Mouse (Mus musculus) heart, adult 2 months (tissue): Measurements from ENCODE around the gene Lhfpl2. TPM values are rescaled to one million over a fixed set of nuclear protein-coding genes. Genes with fewer than 3 reads are reported as not detected.

Experiments used
- DNase-seq, 2 experiments: peaks; one replicate each; pipeline ENCODE4 v3.0.0; 2021
- H3K27ac ChIP-seq: fragments of 200-600 bp; 2 replicates; pipeline ENCODE4 v1.8.1; 2022
- H3K27me3 ChIP-seq: fragments of 200-500 bp; 2 replicates; pipeline ENCODE4 v1.6.1; 2012; ENCODE audit warnings: mild to moderate bottlenecking, low read length, inconsistent platforms, mixed read lengths; ENCODE audit not compliant: control insufficient read depth, insufficient read depth
- H3K36me3 ChIP-seq: fragments of 200-500 bp; 2 replicates; pipeline ENCODE4 v1.6.1; 2012; ENCODE audit warnings: low read length, inconsistent platforms; ENCODE audit not compliant: control insufficient read depth, insufficient read depth
- H3K4me1 ChIP-seq: fragments of 200-500 bp; 2 replicates; pipeline ENCODE4 v1.6.1; 2011; ENCODE audit warnings: low read length; ENCODE audit not compliant: control insufficient read depth, insufficient read depth
- H3K4me3 ChIP-seq: fragments of 200-600 bp; 2 replicates; pipeline ENCODE4 v1.8.1; 2022
- H3K79me2 ChIP-seq: fragments of 200-500 bp; replicated peaks from 2 replicates; pipeline ENCODE4 v1.6.1; 2012; ENCODE audit warnings: mild to moderate bottlenecking, inconsistent platforms, low read length, moderate library complexity, mixed read lengths; ENCODE audit not compliant: control insufficient read depth, insufficient read depth
- H3K9ac ChIP-seq: fragments of 200-500 bp; 2 replicates; pipeline ENCODE4 v1.6.1; 2012; ENCODE audit warnings: low read depth, mild to moderate bottlenecking, control low read depth, inconsistent platforms, low read length, mixed read lengths
- CTCF ChIP-seq: fragments of 200-600 bp; IDR thresholded peaks from 2 replicates; pipeline ENCODE4 v1.8.1; 2022; ENCODE audit warnings: antibody characterized with exemption, mild to moderate bottlenecking, moderate library complexity
- EP300 ChIP-seq: fragments of 200-500 bp; IDR thresholded peaks from 2 replicates; pipeline ENCODE4 v1.6.1; 2011; ENCODE audit warnings: low read depth, low read length, control low read depth; ENCODE audit not compliant: insufficient read depth
- POLR2A ChIP-seq: fragments of 200-500 bp; IDR thresholded peaks from 2 replicates; pipeline ENCODE4 v1.6.1; 2011; ENCODE audit warnings: mild to moderate bottlenecking, low read depth, low read length, control low read depth; ENCODE audit not compliant: insufficient read depth
- WGBS: fragments of 180-500 bp; shearing (Covaris S2); methylation state at CpG from one replicate; pipeline ENCODE4 v1.1.7; 2018; 5-methylcytosine and 5-hydroxymethylcytosine counted together
- intact Hi-C: fragments of 180-260 bp; cut with DNase I; formaldehyde crosslinking; loops from one replicate; pipeline ENCODE4 v1.15.1; 2025
- polyA plus RNA-seq: library from polyadenylated mRNA; depleted of rRNA; stranded (reverse); fragments of >200 nt; gene quantifications from 2 replicates; pipeline ENCODE4 v1.2.3, GENCODE M21; 2012
- total RNA-seq, 2 experiments: library from RNA; stranded (reverse); gene quantifications; 2 replicates each; pipeline ENCODE4 v1.2.3; 2021

Gene Lhfpl2
- total and polyA plus RNA-seq, 3 experiments, result 2.8 to 4.0 (median 3.5) TPM

- Histone ChIP-seq H3K27ac (no peak overlapping the region), H3K36me3 (no peaks in the 10 kb centered on the region), H3K4me1 (no peaks in the 10 kb centered on the region), H3K27me3 (no peaks in the 10 kb centered on the region), H3K79me2 (no peaks in the 10 kb centered on the region), H3K4me3 (no peak overlapping the region), H3K9ac (no peak overlapping the region)
- DNase-seq, result no peak
- intact Hi-C loops, result no loop called here
- no peak for TF ChIP-seq EP300
- no peak for TF ChIP-seq POLR2A
- no peak for TF ChIP-seq CTCF
- WGBS, result 97% methylated on average over 38 of the region's 38 CpGs
Observed at GRCm38 (mm10) chr13:94224717-94225705, 167.4 kb downstream of the Lhfpl2 start.

GRCm38 (mm10) chr13:94231871-94232270 lies 174.3 kb downstream of the Lhfpl2 start:
- Histone ChIP-seq H3K27ac (no peak overlapping the region), H3K4me1 (no peaks in the 10 kb centered on the region), H3K9ac (no peak overlapping the region), H3K79me2 (no peaks in the 10 kb centered on the region; the same call in 1 of the 2 replicates), H3K36me3 (no peaks in the 10 kb centered on the region), H3K4me3 (no peak overlapping the region), H3K27me3 (no peaks in the 10 kb centered on the region)
- intact Hi-C loops, result no loop called here
- DNase-seq, result no peak
- WGBS, result 85% methylated on average over 14 of the region's 14 CpGs
- no peak for TF ChIP-seq EP300
- no peak for TF ChIP-seq CTCF
- no peak for TF ChIP-seq POLR2A

- Histone ChIP-seq H3K79me2 (peaks cover 4% of the 10 kb centered on the region), H3K27me3 (no peaks in the 10 kb centered on the region), H3K27ac (no peak overlapping the region), H3K4me1 (no peaks in the 10 kb centered on the region; the same call in 1 of the 2 replicates), H3K36me3 (no peaks in the 10 kb centered on the region), H3K9ac (no peak overlapping the region), H3K4me3 (no peak overlapping the region)
- TF ChIP-seq POLR2A (no peak), CTCF (no peak), EP300 (no peak)
- DNase-seq, result no peak
- intact Hi-C loops, result no loop called here
- WGBS, result 68% methylated on average over 4 of the region's 4 CpGs
Observed at GRCm38 (mm10) chr13:94239488-94239887, 181.9 kb downstream of the Lhfpl2 start.

GRCm38 (mm10) chr13:94240111-94240510 lies 182.5 kb downstream of the Lhfpl2 start:
- Histone ChIP-seq H3K9ac (no peak overlapping the region), H3K27me3 (no peaks in the 10 kb centered on the region), H3K36me3 (no peaks in the 10 kb centered on the region), H3K4me3 (no peak overlapping the region), H3K27ac (no peak overlapping the region), H3K79me2 (peaks cover 4% of the 10 kb centered on the region), H3K4me1 (no peaks in the 10 kb centered on the region; the same call in 1 of the 2 replicates)
- TF ChIP-seq CTCF (no peak), POLR2A (no peak), EP300 (no peak)
- no peak for DNase-seq
- intact Hi-C loops, result no loop called here
- 79% methylated on average over 6 of the region's 6 CpGs for WGBS

GRCm38 (mm10) chr13:94240873-94241272 lies 183.3 kb downstream of the Lhfpl2 start:
- intact Hi-C loops, result no loop called here
- TF ChIP-seq POLR2A (no peak), EP300 (no peak), CTCF (no peak)
- 56% methylated on average over 5 of the region's 5 CpGs for WGBS

More at GRCm38 (mm10) chr13:94240873-94241272, 183.3 kb downstream of the Lhfpl2 start:
- Histone ChIP-seq H3K27ac (no peak overlapping the region), H3K4me3 (no peak overlapping the region), H3K36me3 (no peaks in the 10 kb centered on the region), H3K27me3 (no peaks in the 10 kb centered on the region), H3K4me1 (no peaks in the 10 kb centered on the region; the same call in 1 of the 2 replicates), H3K79me2 (peaks cover 4% of the 10 kb centered on the region), H3K9ac (no peak overlapping the region)
- no peak for DNase-seq
